Mouse (Mus musculus): ENCODE results near the gene Dlg2. TPM values are rescaled to one million over a fixed set of nuclear protein-coding genes. Genes with fewer than 3 reads are reported as not detected.
A peak's percentile ranks its signal among the peaks of the same experiment; 100 is the strongest.

Gene Dlg2
- polyA plus RNA-seq, 1 experiment from 2014 or later: 4.3 TPM

GRCm38 (mm10) chr7:92135624-92136023 lies 1659.2 kb downstream of the Dlg2 start:
- H3K9ac ChIP-seq (ENCODE audit: low read length): no peak overlapping the region
- no peaks in the 10 kb centered on the region for H3K27me3 ChIP-seq (ENCODE audit: control insufficient read depth, insufficient read depth, low read length)
- no peak overlapping the region for H3K27ac ChIP-seq (ENCODE audit: low read length)
- H3K4me2 ChIP-seq (ENCODE audit: low read depth, low read length): no peak overlapping the region
- no peaks in the 10 kb centered on the region for H3K4me1 ChIP-seq (ENCODE audit: control insufficient read depth, insufficient read depth, low read length)
- no peaks in the 10 kb centered on the region for H3K9me3 ChIP-seq (replicated peaks; ENCODE audit: control insufficient read depth, low read length)
- no peaks in the 10 kb centered on the region for H3K36me3 ChIP-seq (ENCODE audit: control insufficient read depth, insufficient read depth, low read length)
- no peak overlapping the region for H3K4me3 ChIP-seq (replicated peaks; ENCODE audit: low read length)
- ATAC-seq (ENCODE audit: insufficient read depth, low FRiP score): no peak
- 36% methylated on average over 2 of the region's 2 CpGs for WGBS

- WGBS: 76% methylated on average over 9 of the region's 9 CpGs
- Histone ChIP-seq H3K4me3 (replicated peaks; ENCODE audit: low read length) (no peak overlapping the region), H3K9ac (ENCODE audit: low read length) (no peak overlapping the region), H3K27ac (ENCODE audit: low read length) (no peak overlapping the region), H3K4me2 (ENCODE audit: low read depth, low read length) (no peak overlapping the region), H3K27me3 (ENCODE audit: control insufficient read depth, insufficient read depth, low read length) (no peaks in the 10 kb centered on the region), H3K9me3 (replicated peaks; ENCODE audit: control insufficient read depth, low read length) (no peaks in the 10 kb centered on the region), H3K36me3 (ENCODE audit: control insufficient read depth, insufficient read depth, low read length) (no peaks in the 10 kb centered on the region), H3K4me1 (ENCODE audit: control insufficient read depth, insufficient read depth, low read length) (no peaks in the 10 kb centered on the region)
- ATAC-seq (ENCODE audit: insufficient read depth, low FRiP score): no peak
Measured at GRCm38 (mm10) chr7:92140051-92140817, 1663.8 kb downstream of the Dlg2 start.

DNA sequence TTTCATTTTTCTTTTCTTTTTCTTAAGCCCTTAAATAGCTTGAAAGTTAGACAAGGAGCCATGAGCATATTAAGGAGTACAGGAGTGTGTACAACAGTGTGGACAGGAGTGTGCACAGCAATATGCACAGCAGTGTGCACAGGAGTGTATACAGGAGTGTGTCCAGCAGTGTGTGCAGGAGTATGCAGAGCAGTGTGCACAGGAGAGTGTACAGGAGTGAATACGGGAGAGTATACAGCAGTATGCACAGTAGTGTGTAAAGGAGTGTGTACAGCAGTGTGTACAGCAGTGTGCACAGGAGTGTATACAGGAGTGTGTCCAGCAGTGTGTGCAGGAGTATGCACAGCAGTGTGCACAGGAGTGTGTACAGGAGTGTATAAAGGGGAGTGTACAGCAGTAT lies 1671.0 kb downstream of the Dlg2 start:
- no peak overlapping the region for H3K9ac ChIP-seq (ENCODE audit: low read length)
- no peaks in the 10 kb centered on the region for H3K4me1 ChIP-seq (ENCODE audit: control insufficient read depth, insufficient read depth, low read length)
- H3K27me3 ChIP-seq (ENCODE audit: control insufficient read depth, insufficient read depth, low read length): no peaks in the 10 kb centered on the region
- H3K4me2 ChIP-seq (ENCODE audit: low read depth, low read length): no peak overlapping the region
- no peaks in the 10 kb centered on the region for H3K36me3 ChIP-seq (ENCODE audit: control insufficient read depth, insufficient read depth, low read length)
- H3K4me3 ChIP-seq (replicated peaks; ENCODE audit: low read length): no peak overlapping the region
- no peaks in the 10 kb centered on the region for H3K9me3 ChIP-seq (replicated peaks; ENCODE audit: control insufficient read depth, low read length)
- WGBS: 93% methylated on average over 1 of the region's 1 CpGs
- no peak for ATAC-seq (ENCODE audit: insufficient read depth, low FRiP score)
- no peak overlapping the region for H3K27ac ChIP-seq (ENCODE audit: low read length)

DNA sequence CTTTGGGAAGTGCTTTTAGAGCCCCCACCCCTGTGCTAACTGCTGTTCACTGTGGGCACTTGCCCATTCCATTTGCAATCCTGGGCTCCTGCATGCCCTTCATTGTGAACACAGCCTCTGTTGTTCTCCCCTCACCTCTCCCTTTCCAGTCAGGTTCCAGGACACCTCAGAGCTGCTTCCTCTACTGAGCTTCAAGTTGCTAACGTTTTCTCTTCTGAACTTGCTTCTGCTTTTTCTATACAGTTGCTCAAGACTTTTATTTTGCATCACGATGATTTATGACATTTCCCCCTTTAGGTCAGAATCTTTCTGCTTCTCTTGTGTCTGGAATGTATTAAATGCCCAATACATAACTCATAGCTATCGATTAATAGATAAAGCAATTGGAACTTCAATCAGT lies 1674.3 kb downstream of the Dlg2 start:
- H3K9ac ChIP-seq (ENCODE audit: low read length): no peak overlapping the region
- WGBS: 55% methylated on average over 3 of the region's 3 CpGs
- H3K4me1 ChIP-seq (ENCODE audit: control insufficient read depth, insufficient read depth, low read length): no peaks in the 10 kb centered on the region
- H3K27ac ChIP-seq (ENCODE audit: low read length): no peak overlapping the region
- H3K4me2 ChIP-seq (ENCODE audit: low read depth, low read length): no peak overlapping the region
- ATAC-seq (ENCODE audit: insufficient read depth, low FRiP score): no peak
- H3K9me3 ChIP-seq (replicated peaks; ENCODE audit: control insufficient read depth, low read length): no peaks in the 10 kb centered on the region
- H3K4me3 ChIP-seq (replicated peaks; ENCODE audit: low read length): no peak overlapping the region
- no peaks in the 10 kb centered on the region for H3K36me3 ChIP-seq (ENCODE audit: control insufficient read depth, insufficient read depth, low read length)
- no peaks in the 10 kb centered on the region for H3K27me3 ChIP-seq (ENCODE audit: control insufficient read depth, insufficient read depth, low read length)

GRCm38 (mm10) chr7:92154603-92155002 lies 1678.1 kb downstream of the Dlg2 start:
- no peaks in the 10 kb centered on the region for H3K36me3 ChIP-seq (ENCODE audit: control insufficient read depth, insufficient read depth, low read length)
- H3K9ac ChIP-seq (ENCODE audit: low read length): no peak overlapping the region
- no peaks in the 10 kb centered on the region for H3K9me3 ChIP-seq (replicated peaks; ENCODE audit: control insufficient read depth, low read length)
- no peaks in the 10 kb centered on the region for H3K4me1 ChIP-seq (ENCODE audit: control insufficient read depth, insufficient read depth, low read length)
- no peak overlapping the region for H3K4me2 ChIP-seq (ENCODE audit: low read depth, low read length)
- no peaks in the 10 kb centered on the region for H3K27me3 ChIP-seq (ENCODE audit: control insufficient read depth, insufficient read depth, low read length)
- H3K4me3 ChIP-seq (replicated peaks; ENCODE audit: low read length): no peak overlapping the region
- H3K27ac ChIP-seq (ENCODE audit: low read length): no peak overlapping the region
- no peak; the same call in 1 of the 2 replicates for ATAC-seq (ENCODE audit: insufficient read depth, low FRiP score)

GRCm38 (mm10) chr7:92163150-92163549 lies 1686.7 kb downstream of the Dlg2 start:
- Histone ChIP-seq H3K36me3 (ENCODE audit: control insufficient read depth, insufficient read depth, low read length) (no peaks in the 10 kb centered on the region), H3K4me1 (ENCODE audit: control insufficient read depth, insufficient read depth, low read length) (no peaks in the 10 kb centered on the region), H3K9me3 (replicated peaks; ENCODE audit: control insufficient read depth, low read length) (no peaks in the 10 kb centered on the region), H3K27ac (ENCODE audit: low read length) (no peak overlapping the region), H3K4me3 (replicated peaks; ENCODE audit: low read length) (no peak overlapping the region), H3K4me2 (ENCODE audit: low read depth, low read length) (no peak overlapping the region), H3K9ac (ENCODE audit: low read length) (no peak overlapping the region), H3K27me3 (ENCODE audit: control insufficient read depth, insufficient read depth, low read length) (no peaks in the 10 kb centered on the region)
- 91% methylated on average over 2 of the region's 2 CpGs for WGBS
- no peak for ATAC-seq (ENCODE audit: insufficient read depth, low FRiP score)

DNA sequence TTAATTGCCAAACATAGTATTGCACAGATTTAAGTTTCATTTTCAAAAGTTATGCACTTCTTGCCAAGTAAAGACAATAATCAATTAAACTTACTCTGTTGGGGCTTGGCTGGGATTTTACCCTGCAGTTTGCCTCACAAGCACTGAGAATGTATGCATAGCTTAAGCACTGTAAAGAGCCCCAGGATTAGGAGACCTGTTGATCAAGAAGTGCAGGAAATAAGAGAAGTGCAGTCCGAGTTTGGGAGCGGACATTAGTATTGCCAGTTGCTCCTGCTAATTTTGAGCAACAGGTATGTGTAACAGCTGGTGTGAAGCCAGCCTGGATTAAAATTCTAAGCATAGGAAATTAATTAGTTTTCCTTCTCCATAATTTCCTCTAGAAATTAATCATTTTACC lies 1687.8 kb downstream of the Dlg2 start:
- WGBS: 68% methylated on average over 2 of the region's 2 CpGs
- Histone ChIP-seq H3K27me3 (ENCODE audit: control insufficient read depth, insufficient read depth, low read length) (no peaks in the 10 kb centered on the region), H3K4me1 (ENCODE audit: control insufficient read depth, insufficient read depth, low read length) (no peaks in the 10 kb centered on the region), H3K4me2 (ENCODE audit: low read depth, low read length) (no peak overlapping the region), H3K36me3 (ENCODE audit: control insufficient read depth, insufficient read depth, low read length) (no peaks in the 10 kb centered on the region), H3K27ac (ENCODE audit: low read length) (no peak overlapping the region), H3K9me3 (replicated peaks; ENCODE audit: control insufficient read depth, low read length) (no peaks in the 10 kb centered on the region), H3K4me3 (replicated peaks; ENCODE audit: low read length) (no peak overlapping the region), H3K9ac (ENCODE audit: low read length) (no peak overlapping the region)
- ATAC-seq (ENCODE audit: insufficient read depth, low FRiP score): no peak

- Histone ChIP-seq H3K4me3 (replicated peaks; ENCODE audit: low read length) (no peak overlapping the region), H3K4me2 (ENCODE audit: low read depth, low read length) (no peak overlapping the region), H3K9ac (ENCODE audit: low read length) (no peak overlapping the region), H3K9me3 (replicated peaks; ENCODE audit: control insufficient read depth, low read length) (no peaks in the 10 kb centered on the region), H3K27me3 (ENCODE audit: control insufficient read depth, insufficient read depth, low read length) (no peaks in the 10 kb centered on the region), H3K4me1 (ENCODE audit: control insufficient read depth, insufficient read depth, low read length) (no peaks in the 10 kb centered on the region), H3K36me3 (ENCODE audit: control insufficient read depth, insufficient read depth, low read length) (no peaks in the 10 kb centered on the region), H3K27ac (ENCODE audit: low read length) (no peak overlapping the region)
- WGBS: 78% methylated on average over 6 of the region's 6 CpGs
- no peak for ATAC-seq (ENCODE audit: insufficient read depth, low FRiP score)
Measured at GRCm38 (mm10) chr7:92164875-92165518, 1688.5 kb downstream of the Dlg2 start.

DNA sequence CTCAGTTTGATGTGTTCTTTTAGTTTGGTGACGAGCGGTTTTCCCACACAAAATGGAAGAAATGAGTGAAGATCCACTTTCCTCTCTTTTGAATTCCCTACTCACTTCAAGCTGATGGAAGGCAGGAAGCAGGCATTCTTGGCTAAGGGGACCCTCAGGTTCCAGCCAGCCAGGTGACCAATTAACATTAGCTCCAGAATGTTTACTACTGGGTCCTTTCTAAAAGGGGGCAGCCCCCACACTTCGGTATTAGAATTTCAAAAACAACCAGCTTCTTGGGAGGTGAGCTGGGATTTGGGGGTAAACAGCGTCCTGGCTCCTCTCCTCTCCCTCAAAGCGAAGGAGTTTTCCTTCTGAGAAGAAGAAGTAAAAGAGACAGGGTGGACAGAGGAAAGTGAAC lies 1703.6 kb downstream of the Dlg2 start:
- no peak overlapping the region for H3K9ac ChIP-seq (ENCODE audit: low read length)
- H3K4me3 ChIP-seq (replicated peaks; ENCODE audit: low read length): peak overlapping the region; percentile 44
- 0 out of 2 replicates have a peak, but pooled peaks cover 3% of the 10 kb centered on the region for H3K4me1 ChIP-seq (ENCODE audit: control insufficient read depth, insufficient read depth, low read length)
- peak overlapping the region; percentile 73 for H3K4me2 ChIP-seq (ENCODE audit: low read depth, low read length)
- H3K27ac ChIP-seq (ENCODE audit: low read length): no peak overlapping the region
- peaks cover 2% of the 10 kb centered on the region; the same call in 1 of the 2 replicates for H3K27me3 ChIP-seq (ENCODE audit: control insufficient read depth, insufficient read depth, low read length)
- WGBS: 32% methylated on average over 5 of the region's 5 CpGs
- ATAC-seq (ENCODE audit: insufficient read depth, low FRiP score): no peak
- no peaks in the 10 kb centered on the region for H3K9me3 ChIP-seq (replicated peaks; ENCODE audit: control insufficient read depth, low read length)
- H3K36me3 ChIP-seq (ENCODE audit: control insufficient read depth, insufficient read depth, low read length): no peaks in the 10 kb centered on the region
